In the genomic region with DNA sequence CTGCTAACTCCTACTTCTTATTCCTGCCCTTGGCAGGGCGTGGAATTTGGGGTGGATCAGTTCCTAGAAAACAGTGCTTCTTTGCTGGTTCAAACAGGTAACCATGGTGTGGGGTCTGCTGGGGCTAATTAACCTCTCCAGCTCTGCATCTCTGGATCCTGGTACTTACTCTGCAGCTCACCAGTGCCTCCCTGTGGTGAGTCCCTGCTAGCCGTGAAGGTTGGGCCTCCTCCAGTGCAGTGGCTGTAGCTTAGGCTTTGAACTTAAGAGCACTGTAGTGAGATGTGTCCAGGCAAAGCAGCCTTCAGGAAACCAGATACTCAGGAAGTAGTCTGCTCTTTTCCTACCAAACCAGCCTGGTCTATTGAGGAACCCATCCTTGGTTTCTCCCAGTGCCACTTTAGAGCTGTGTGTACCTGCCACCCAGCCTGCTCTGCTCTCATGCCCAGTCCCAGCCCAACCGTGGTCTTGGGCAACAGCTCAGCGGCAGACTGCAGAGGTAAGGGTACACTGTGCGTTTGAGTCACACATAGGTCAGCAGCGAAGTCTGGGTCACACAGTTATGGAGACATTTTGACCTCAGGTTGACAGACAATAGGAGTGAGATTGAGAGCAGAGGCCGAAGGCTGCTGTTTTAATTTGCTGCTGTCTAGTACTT, we compare ENCODE assay signal across 8 mouse cellular contexts.
A peak's percentile ranks its signal among the peaks of the same experiment; 100 is the strongest.
DNase-seq lines count a peak whose midpoint lies in the region; ATAC-seq and TF ChIP-seq lines count a peak whose summit lies in the region.

No protein-coding gene starts in this region.

- no peak overlapping the region for H3K4me2 ChIP-seq in intestine, embryonic 15.5 days (replicated peaks)

- no peaks in the 10 kb centered on the region for H3K4me1 ChIP-seq in intestine, embryonic 15.5 days (replicated peaks)

- no peaks in the 10 kb centered on the region for H3K9me3 ChIP-seq in intestine, embryonic 15.5 days

- peak; percentile 65 for DNase-seq in T-cell, adult 2 months (ENCODE audit: low spot score)
- peak; percentile 88 to 92 for DNase-seq in cerebellum, postnatal 25 days
- DNase-seq in gastrocnemius, adult 2 months, result peak; percentile 75
- DNase-seq in left cerebral cortex, postnatal 10 days (ENCODE audit: extremely low spot score in 1 of 2, low spot score in 2 of 2), result peak; percentile 61 to 74
- DNase-seq in mesoderm, embryonic 11.5 days (ENCODE audit: low read depth, low spot score), result peak; percentile 62
- DNase-seq in right cerebral cortex, postnatal 25 days, result peak; percentile 63
- peak; percentile 49 for DNase-seq in yolk sac, embryonic 10.5 days (ENCODE audit: low spot score)

- WGBS in intestine, embryonic 15.5 days, result 68% methylated on average over 7 of the region's 7 CpGs

- no peaks in the 10 kb centered on the region for H3K36me3 ChIP-seq in intestine, embryonic 15.5 days

- H3K27me3 ChIP-seq in intestine, embryonic 15.5 days (replicated peaks), result no peaks in the 10 kb centered on the region

- intact Hi-C loops in gastrocnemius, adult 2 months (cut with DNase I), result loop anchor here (2.0 to 5.0 kb wide), 3 partner anchors 51 to 166 kb away; partner anchors contain the start of genes Map3k5 and Pex7
- intact Hi-C loops in left cerebral cortex, postnatal 10 days (cut with DNase I), result loop anchor here (1.0 kb wide), 1 partner anchor 139 kb away; the partner anchor contains the start of gene Map3k5

- no peak overlapping the region for H3K9ac ChIP-seq in intestine, embryonic 15.5 days

- ATAC-seq in intestine, embryonic 15.5 days, result peak; percentile 69

- no peak overlapping the region for H3K4me3 ChIP-seq in gastrocnemius, adult 2 months
- H3K4me3 ChIP-seq in intestine, embryonic 15.5 days (replicated peaks), result no peak overlapping the region

- peak; percentile 96 for TF ChIP-seq CTCF in gastrocnemius, adult 2 months (IDR thresholded peaks at IDR 0.05)

- H3K27ac ChIP-seq in gastrocnemius, adult 2 months, result peak overlapping the region; percentile 20
- H3K27ac ChIP-seq in intestine, embryonic 15.5 days, result no peak overlapping the region
